29 mouse cellular contexts compared by ENCODE assay signal in genomic region chr11:74800658-74801057, GRCm38 (mm10). TPM values are rescaled to one million over a fixed set of nuclear protein-coding genes. Genes with fewer than 3 reads are reported as not detected.
DNase-seq lines count a peak whose midpoint lies in the region; ATAC-seq lines count a peak whose summit lies in the region.
"Had no signal": no experiment of that assay in that cellular context is flagged by ENCODE, and none has a peak within 500 bp of the region (broad histone marks: within the 10 kb centered on the region; RNA-seq: fewer than 3 reads in every experiment).

No protein-coding gene starts in this region.

- no peaks in the 10 kb centered on the region for H3K27me3 ChIP-seq in embryonic facial prominence, embryonic 14.5 days (replicated peaks; ENCODE audit: control insufficient read depth, insufficient read depth, low read length)
- H3K27me3 ChIP-seq in embryonic facial prominence, embryonic 10.5 days (replicated peaks; ENCODE audit: low read depth, poor library complexity, severe bottlenecking): no peaks in the 10 kb centered on the region
- no peaks in the 10 kb centered on the region for H3K27me3 ChIP-seq in midbrain, embryonic 14.5 days (ENCODE audit: control insufficient read depth, insufficient read depth, low read length)
- no peaks in the 10 kb centered on the region for H3K27me3 ChIP-seq in midbrain, embryonic 11.5 days (ENCODE audit: control insufficient read depth, insufficient read depth, low read length)
- H3K27me3 ChIP-seq: heart, embryonic 13.5 days; limb, embryonic 15.5 days; liver, embryonic 13.5 days; midbrain, embryonic 12.5 days; neural tube, embryonic 15.5 days had no signal

- H3K9ac ChIP-seq in embryonic facial prominence, embryonic 14.5 days (ENCODE audit: low read depth, low read length): no peak overlapping the region
- no peak overlapping the region for H3K9ac ChIP-seq in midbrain, embryonic 14.5 days (replicated peaks; ENCODE audit: low read length)
- no peak overlapping the region for H3K9ac ChIP-seq in midbrain, embryonic 11.5 days (ENCODE audit: low read length)
- H3K9ac ChIP-seq: heart, embryonic 13.5 days; limb, embryonic 15.5 days; liver, embryonic 13.5 days; midbrain, embryonic 12.5 days; neural tube, embryonic 15.5 days had no signal

- H3K4me1 ChIP-seq in embryonic facial prominence, embryonic 14.5 days (ENCODE audit: control insufficient read depth, insufficient read depth, low read length): no peaks in the 10 kb centered on the region
- H3K4me1 ChIP-seq in embryonic facial prominence, embryonic 10.5 days: no peaks in the 10 kb centered on the region
- H3K4me1 ChIP-seq in midbrain, embryonic 14.5 days (ENCODE audit: control insufficient read depth, insufficient read depth, low read length): no peaks in the 10 kb centered on the region
- H3K4me1 ChIP-seq in midbrain, embryonic 11.5 days (ENCODE audit: control insufficient read depth, insufficient read depth, low read length): no peaks in the 10 kb centered on the region
- H3K4me1 ChIP-seq: limb, embryonic 10.5 days; limb, embryonic 15.5 days; liver, embryonic 13.5 days; midbrain, embryonic 12.5 days; neural tube, embryonic 15.5 days had no signal

- WGBS in embryonic facial prominence, embryonic 14.5 days: 87% methylated on average over 4 of the region's 4 CpGs
- 89% methylated on average over 4 of the region's 4 CpGs for WGBS in embryonic facial prominence, embryonic 10.5 days
- WGBS in midbrain, embryonic 14.5 days: 72% methylated on average over 4 of the region's 4 CpGs
- 91% methylated on average over 4 of the region's 4 CpGs for WGBS in midbrain, embryonic 11.5 days

- peaks cover 78% of the 10 kb centered on the region for H3K36me3 ChIP-seq in embryonic facial prominence, embryonic 14.5 days (ENCODE audit: control insufficient read depth, insufficient read depth, low read length)
- peaks cover 94% of the 10 kb centered on the region for H3K36me3 ChIP-seq in embryonic facial prominence, embryonic 10.5 days (replicated peaks)
- H3K36me3 ChIP-seq in midbrain, embryonic 14.5 days (ENCODE audit: control insufficient read depth, insufficient read depth, low read length): peaks cover 65% of the 10 kb centered on the region
- peaks cover 10% of the 10 kb centered on the region; the same call in 1 of the 2 replicates for H3K36me3 ChIP-seq in midbrain, embryonic 11.5 days (ENCODE audit: control insufficient read depth, insufficient read depth, low read length)

- intact Hi-C loops in gastrocnemius, postnatal 36 days (cut with DNase I): no loop called here

- H3K9me3 ChIP-seq in embryonic facial prominence, embryonic 14.5 days (ENCODE audit: control insufficient read depth, low read length): no peaks in the 10 kb centered on the region
- no peaks in the 10 kb centered on the region for H3K9me3 ChIP-seq in embryonic facial prominence, embryonic 10.5 days
- H3K9me3 ChIP-seq in midbrain, embryonic 14.5 days (ENCODE audit: control insufficient read depth, low read length): no peaks in the 10 kb centered on the region
- H3K9me3 ChIP-seq in midbrain, embryonic 11.5 days (ENCODE audit: control insufficient read depth, low read length): no peaks in the 10 kb centered on the region
- H3K9me3 ChIP-seq: G1E; heart, embryonic 13.5 days; limb, embryonic 10.5 days; limb, embryonic 15.5 days; liver, embryonic 13.5 days; midbrain, embryonic 12.5 days; neural tube, embryonic 15.5 days had no signal

- ATAC-seq in embryonic facial prominence, embryonic 14.5 days (ENCODE audit: low read depth): no peak
- no peak for ATAC-seq in midbrain, embryonic 14.5 days (ENCODE audit: low FRiP score, low TSS enrichment)
- no peak for ATAC-seq in midbrain, embryonic 11.5 days (ENCODE audit: low FRiP score)
- ATAC-seq: forebrain, embryonic 16.5 days; intestine, embryonic 16.5 days had no signal

- DNase-seq in embryonic facial prominence, embryonic 14.5 days (ENCODE audit: low spot score): peak; percentile 29
- DNase-seq in embryonic facial prominence, embryonic 10.5 days (ENCODE audit: low spot score): no peak
- DNase-seq in midbrain, embryonic 14.5 days: peak; percentile 33
- DNase-seq in midbrain, embryonic 11.5 days (ENCODE audit: low spot score, missing footprints): no peak
- DNase-seq in B cell, adult 2 months: peak; percentile 4 to 11
- DNase-seq in gonadal fat pad, adult 2 months (ENCODE audit: low read depth): peak; percentile 16
- DNase-seq in cerebellum, adult 11 months: no peak
- no peak for DNase-seq in gastrocnemius, postnatal 36 days
- DNase-seq: cerebellum, adult 2 months; cerebellum, postnatal 14 days; gastrocnemius, adult 2 months; heart, postnatal 10 days; kidney, adult 9 months; kidney, postnatal 10 days; layer of hippocampus, postnatal 36 days; liver, embryonic 13.5 days; lung, adult 18-20 months; lung, postnatal 10 days; retina, postnatal 1 day; right cerebral cortex, postnatal 14 days; thymus, postnatal 4 days had no signal

- H3K4me3 ChIP-seq in embryonic facial prominence, embryonic 14.5 days (ENCODE audit: low read depth, low read length): no peak overlapping the region
- no peak overlapping the region for H3K4me3 ChIP-seq in embryonic facial prominence, embryonic 10.5 days
- no peak overlapping the region for H3K4me3 ChIP-seq in midbrain, embryonic 14.5 days (replicated peaks; ENCODE audit: low read depth, low read length)
- H3K4me3 ChIP-seq in midbrain, embryonic 11.5 days (ENCODE audit: low read depth, low read length): no peak overlapping the region
- H3K4me3 ChIP-seq: gastrocnemius, adult 2 months; heart, embryonic 13.5 days; limb, embryonic 10.5 days; limb, embryonic 15.5 days; liver, embryonic 13.5 days; midbrain, embryonic 12.5 days; neural tube, embryonic 15.5 days had no signal

- H3K4me2 ChIP-seq in embryonic facial prominence, embryonic 14.5 days (ENCODE audit: low read depth, low read length): no peak overlapping the region
- H3K4me2 ChIP-seq in midbrain, embryonic 14.5 days (ENCODE audit: low read length): no peak overlapping the region
- no peak overlapping the region for H3K4me2 ChIP-seq in midbrain, embryonic 11.5 days
- H3K4me2 ChIP-seq: heart, embryonic 13.5 days; limb, embryonic 15.5 days; liver, embryonic 13.5 days; midbrain, embryonic 12.5 days; neural tube, embryonic 15.5 days had no signal

- no peak overlapping the region for H3K27ac ChIP-seq in embryonic facial prominence, embryonic 14.5 days (replicated peaks; ENCODE audit: low read depth, low read length)
- no peak overlapping the region for H3K27ac ChIP-seq in embryonic facial prominence, embryonic 10.5 days (replicated peaks)
- no peak overlapping the region for H3K27ac ChIP-seq in midbrain, embryonic 14.5 days (replicated peaks; ENCODE audit: low read depth, low read length)
- H3K27ac ChIP-seq in midbrain, embryonic 11.5 days (ENCODE audit: low read depth, low read length): no peak overlapping the region
- H3K27ac ChIP-seq: gastrocnemius, adult 2 months; heart, embryonic 13.5 days; limb, embryonic 10.5 days; limb, embryonic 15.5 days; liver, embryonic 13.5 days; midbrain, embryonic 12.5 days; neural tube, embryonic 15.5 days had no signal

RNA-seq across cellular contexts. Expression of gene Mettl16, which starts 30.0 kb away (rescaled TPM):
- polyA plus RNA-seq in embryonic facial prominence, embryonic 14.5 days (2014; fragmentation: Nextera tagmentation; extraction: Ambion mirVana): 28.4 and 32.0 TPM in 2 replicates
- 73.0 and 73.7 TPM in 2 replicates for polyA plus RNA-seq in embryonic facial prominence, embryonic 10.5 days (2016; fragmentation: Nextera tagmentation; extraction: Ambion mirVana)
- 34.4 and 41.1 TPM in 2 replicates for polyA plus RNA-seq in midbrain, embryonic 14.5 days (2014; fragmentation: Nextera tagmentation; extraction: Ambion mirVana)
- 48.5 and 51.8 TPM in 2 replicates for polyA plus RNA-seq in midbrain, embryonic 11.5 days (2014; fragmentation: Nextera tagmentation; extraction: Ambion mirVana)
- 3.9 and 4.1 TPM in 2 replicates for polyA plus RNA-seq in gonadal fat pad, adult 2 months (2012; rRNA removed)
- 10 to 100 TPM in 1 of 2 experiments, 1 to 10 TPM in 1; 8.5 to 10.3 TPM for total RNA-seq in gastrocnemius, postnatal 36 days (2021)

RNA-seq across cellular contexts. Expression of gene Mnt, which starts 30.1 kb away (rescaled TPM):
- 4.8 and 5.8 TPM in 2 replicates for polyA plus RNA-seq in embryonic facial prominence, embryonic 14.5 days (2014; fragmentation: Nextera tagmentation; extraction: Ambion mirVana)
- polyA plus RNA-seq in embryonic facial prominence, embryonic 10.5 days (2016; fragmentation: Nextera tagmentation; extraction: Ambion mirVana): 5.2 and 5.3 TPM in 2 replicates
- 9.8 and 10.3 TPM in 2 replicates for polyA plus RNA-seq in midbrain, embryonic 14.5 days (2014; fragmentation: Nextera tagmentation; extraction: Ambion mirVana)
- 3.7 and 4.5 TPM in 2 replicates for polyA plus RNA-seq in midbrain, embryonic 11.5 days (2014; fragmentation: Nextera tagmentation; extraction: Ambion mirVana)
- 11.5 and 18.8 TPM in 2 replicates for polyA plus RNA-seq in gonadal fat pad, adult 2 months (2012; rRNA removed)
- total RNA-seq in gastrocnemius, postnatal 36 days (2021): 1 to 10 TPM; 6.4 to 7.1 TPM

Comparison
In these comparisons a context has a peak if more than half of its experiments do, and no peak if none do; other contexts are left out.
1. DNase-seq: peak in embryonic facial prominence, embryonic 14.5 days (single experiment), midbrain, embryonic 14.5 days (single experiment), B cell, adult 2 months (2 of 2) and gonadal fat pad, adult 2 months (single experiment); none in embryonic facial prominence, embryonic 10.5 days (single experiment), midbrain, embryonic 11.5 days (single experiment), cerebellum, adult 11 months (single experiment) and gastrocnemius, postnatal 36 days (0 of 2).